Mouse (Mus musculus): ENCODE results near the gene Vamp1.

- TF ChIP-seq CTCF (IDR thresholded peaks at IDR 0.05; ENCODE audit: low read depth, low read length) (no peak), GATA2 (IDR thresholded peaks at IDR 0.05; ENCODE audit: borderline replicate concordance, low read depth, low read length) (no peak), GATA1 (IDR thresholded peaks at IDR 0.05; ENCODE audit: borderline replicate concordance, low read length) (no peak)
Measured at GRCm38 (mm10) chr6:125166051-125166751, 49.1 kb upstream of the Vamp1 start, which contains the start of gene Gapdh.
